Mouse (Mus musculus): Measurements from ENCODE around the gene S1pr4. TPM values are rescaled to one million over a fixed set of nuclear protein-coding genes. Genes with fewer than 3 reads are reported as not detected.

The S1pr4 gene
- polyA plus RNA-seq, 1 experiment from 2014 or later: 0.70 TPM

DNA sequence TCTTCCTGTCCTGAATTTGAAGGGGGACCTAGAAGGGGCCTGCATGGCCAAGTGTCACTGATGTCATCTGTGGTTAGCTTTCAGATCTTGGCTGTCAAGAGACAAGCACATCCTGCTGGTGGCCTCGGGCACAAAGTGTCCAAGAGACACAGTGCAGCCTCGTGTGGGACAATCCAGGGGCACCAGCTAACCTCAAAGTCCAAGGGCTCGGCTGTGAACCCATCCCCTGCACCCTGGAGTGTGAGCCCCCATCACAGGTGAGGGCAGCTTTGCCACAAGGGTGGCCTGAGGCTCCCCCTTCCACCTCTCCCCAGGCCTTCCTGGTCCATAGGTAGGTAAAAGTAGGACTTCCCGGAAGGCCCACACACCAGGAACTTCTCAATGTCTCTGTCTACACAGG lies 36.4 kb downstream of the S1pr4 start:
- peaks cover 56% of the 10 kb centered on the region for H3K36me3 ChIP-seq (replicated peaks; ENCODE audit: control insufficient read depth, insufficient read depth)
- no peak for DNase-seq (ENCODE audit: low spot score)
- no peak overlapping the region for H3K4me2 ChIP-seq (replicated peaks)
- no peak overlapping the region for H3K9ac ChIP-seq
- H3K27me3 ChIP-seq (ENCODE audit: control insufficient read depth, insufficient read depth, low read length): peaks cover 55% of the 10 kb centered on the region
- H3K4me3 ChIP-seq (replicated peaks; ENCODE audit: low read length): no peak overlapping the region
- WGBS: 78% methylated on average over 4 of the region's 4 CpGs
- no peak for ATAC-seq (ENCODE audit: low FRiP score)
- no peak overlapping the region for H3K27ac ChIP-seq
- H3K4me1 ChIP-seq (replicated peaks; ENCODE audit: control insufficient read depth, insufficient read depth, low read length): peaks cover 8% of the 10 kb centered on the region; the same call in 1 of the 2 replicates
- H3K9me3 ChIP-seq (ENCODE audit: control insufficient read depth, low read length): no peaks in the 10 kb centered on the region

GRCm38 (mm10) chr10:81462917-81463316 lies 37.0 kb downstream of the S1pr4 start:
- Histone ChIP-seq H3K4me2 (replicated peaks) (no peak overlapping the region), H3K9ac (no peak overlapping the region), H3K4me1 (replicated peaks; ENCODE audit: control insufficient read depth, insufficient read depth, low read length) (peaks cover 8% of the 10 kb centered on the region; the same call in 1 of the 2 replicates), H3K36me3 (replicated peaks; ENCODE audit: control insufficient read depth, insufficient read depth) (peaks cover 51% of the 10 kb centered on the region), H3K27ac (no peak overlapping the region), H3K27me3 (ENCODE audit: control insufficient read depth, insufficient read depth, low read length) (peaks cover 55% of the 10 kb centered on the region), H3K9me3 (ENCODE audit: control insufficient read depth, low read length) (no peaks in the 10 kb centered on the region), H3K4me3 (replicated peaks; ENCODE audit: low read length) (no peak overlapping the region)
- no peak for ATAC-seq (ENCODE audit: low FRiP score)
- DNase-seq (ENCODE audit: low spot score): no peak
- 76% methylated on average over 7 of the region's 7 CpGs for WGBS

DNA sequence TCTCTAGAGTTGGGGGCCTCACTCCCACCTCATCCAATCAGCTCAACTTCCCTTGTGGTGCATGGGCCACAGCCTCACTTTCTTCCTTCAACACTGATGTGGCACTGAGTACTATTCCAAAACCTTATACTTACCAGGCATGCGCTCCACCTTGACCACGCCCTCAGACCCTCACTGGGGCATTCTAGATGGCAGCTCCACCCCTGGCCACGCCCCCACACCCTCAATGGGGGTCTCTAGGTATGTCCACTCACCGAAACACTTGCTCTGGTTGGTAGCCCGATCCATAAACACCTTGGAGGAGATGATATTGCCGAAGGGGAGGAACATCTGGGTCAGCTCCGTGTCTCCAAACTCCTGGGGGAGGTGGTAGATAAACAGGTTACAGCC lies 37.5 kb downstream of the S1pr4 start:
- 40% methylated on average over 7 of the region's 7 CpGs for WGBS
- no peak overlapping the region for H3K27ac ChIP-seq
- H3K4me1 ChIP-seq (replicated peaks; ENCODE audit: control insufficient read depth, insufficient read depth, low read length): peaks cover 8% of the 10 kb centered on the region; the same call in 1 of the 2 replicates
- DNase-seq (ENCODE audit: low spot score) (no peak), ATAC-seq (ENCODE audit: low FRiP score) (no peak)
- H3K36me3 ChIP-seq (replicated peaks; ENCODE audit: control insufficient read depth, insufficient read depth): peaks cover 46% of the 10 kb centered on the region
- H3K9me3 ChIP-seq (ENCODE audit: control insufficient read depth, low read length): no peaks in the 10 kb centered on the region
- no peak overlapping the region for H3K4me2 ChIP-seq (replicated peaks)
- peaks cover 58% of the 10 kb centered on the region for H3K27me3 ChIP-seq (ENCODE audit: control insufficient read depth, insufficient read depth, low read length)
- no peak overlapping the region for H3K9ac ChIP-seq
- H3K4me3 ChIP-seq (replicated peaks; ENCODE audit: low read length): no peak overlapping the region

DNA sequence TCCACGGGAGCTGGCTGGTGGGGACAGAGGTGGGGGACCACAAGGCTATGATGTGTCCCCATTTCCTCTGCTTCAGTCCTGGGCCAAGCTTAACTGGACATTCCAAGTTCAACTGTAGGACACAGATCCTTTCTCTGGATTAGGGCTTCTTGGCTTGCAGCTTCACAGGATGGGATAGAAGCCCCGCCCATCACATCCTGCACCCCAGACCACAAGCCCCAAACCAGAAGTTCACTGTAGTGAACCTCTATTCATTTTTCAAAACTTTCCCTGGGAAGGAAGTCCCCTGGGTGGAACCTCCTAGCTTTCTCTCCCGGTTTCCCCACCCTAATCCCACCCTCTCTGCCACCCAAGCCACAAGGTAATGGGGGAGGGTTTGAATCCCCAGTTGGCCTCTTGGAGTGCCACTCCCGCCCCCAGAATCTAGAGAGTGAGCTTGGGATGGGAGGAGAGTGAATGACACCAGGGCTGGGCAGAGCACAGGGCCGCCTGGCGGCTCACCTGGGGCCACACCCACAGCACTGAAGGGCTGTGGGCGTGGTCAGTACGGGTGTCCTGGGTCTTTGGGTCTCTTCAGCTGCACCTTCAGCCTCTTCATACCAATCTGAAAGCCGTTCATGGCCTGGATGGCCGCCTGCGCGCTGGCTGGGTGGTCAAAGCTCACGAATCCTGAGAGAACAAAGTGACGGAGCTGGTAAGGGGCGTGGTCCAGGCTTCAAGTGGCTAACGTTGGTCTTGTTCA lies 38.1 kb downstream of the S1pr4 start:
- 10% methylated on average over 16 of the region's 16 CpGs for WGBS
- H3K4me3 ChIP-seq (replicated peaks; ENCODE audit: low read length): no peak overlapping the region
- H3K27ac ChIP-seq: no peak overlapping the region
- no peak overlapping the region for H3K4me2 ChIP-seq (replicated peaks)
- H3K27me3 ChIP-seq (ENCODE audit: control insufficient read depth, insufficient read depth, low read length): peaks cover 59% of the 10 kb centered on the region
- H3K9me3 ChIP-seq (ENCODE audit: control insufficient read depth, low read length): no peaks in the 10 kb centered on the region
- ATAC-seq (ENCODE audit: low FRiP score): no peak
- DNase-seq (ENCODE audit: low spot score): no peak
- peaks cover 40% of the 10 kb centered on the region for H3K36me3 ChIP-seq (replicated peaks; ENCODE audit: control insufficient read depth, insufficient read depth)
- H3K4me1 ChIP-seq (replicated peaks; ENCODE audit: control insufficient read depth, insufficient read depth, low read length): peaks cover 8% of the 10 kb centered on the region; the same call in 1 of the 2 replicates
- H3K9ac ChIP-seq: no peak overlapping the region

DNA sequence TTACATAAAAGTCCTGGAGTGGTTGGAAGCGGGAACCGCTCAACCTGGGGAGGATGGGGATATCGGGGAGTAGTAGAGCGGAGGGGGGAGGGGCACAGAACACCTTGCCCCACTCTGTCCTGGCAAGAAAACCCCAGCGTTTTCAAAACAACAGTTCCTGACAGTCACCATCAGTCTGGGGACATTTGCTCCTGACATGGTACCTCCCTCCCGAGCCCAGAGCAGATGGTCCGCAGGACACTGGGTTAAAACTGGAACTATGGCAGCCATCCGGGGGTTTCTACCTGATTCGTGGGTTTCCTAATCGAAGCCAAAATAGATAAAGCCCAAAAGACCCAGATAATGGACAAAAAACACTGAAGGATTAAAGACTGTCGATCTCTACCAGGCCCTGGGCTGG lies 39.0 kb downstream of the S1pr4 start:
- no peak for ATAC-seq (ENCODE audit: low FRiP score)
- DNase-seq (ENCODE audit: low spot score): no peak
- peaks cover 31% of the 10 kb centered on the region for H3K36me3 ChIP-seq (replicated peaks; ENCODE audit: control insufficient read depth, insufficient read depth)
- no peak overlapping the region for H3K4me2 ChIP-seq (replicated peaks)
- no peak overlapping the region for H3K9ac ChIP-seq
- no peaks in the 10 kb centered on the region for H3K9me3 ChIP-seq (ENCODE audit: control insufficient read depth, low read length)
- H3K4me1 ChIP-seq (replicated peaks; ENCODE audit: control insufficient read depth, insufficient read depth, low read length): peaks cover 8% of the 10 kb centered on the region; the same call in 1 of the 2 replicates
- no peak overlapping the region for H3K27ac ChIP-seq
- 50% methylated on average over 11 of the region's 11 CpGs for WGBS
- H3K27me3 ChIP-seq (ENCODE audit: control insufficient read depth, insufficient read depth, low read length): peaks cover 56% of the 10 kb centered on the region
- H3K4me3 ChIP-seq (replicated peaks; ENCODE audit: low read length): no peak overlapping the region

DNA sequence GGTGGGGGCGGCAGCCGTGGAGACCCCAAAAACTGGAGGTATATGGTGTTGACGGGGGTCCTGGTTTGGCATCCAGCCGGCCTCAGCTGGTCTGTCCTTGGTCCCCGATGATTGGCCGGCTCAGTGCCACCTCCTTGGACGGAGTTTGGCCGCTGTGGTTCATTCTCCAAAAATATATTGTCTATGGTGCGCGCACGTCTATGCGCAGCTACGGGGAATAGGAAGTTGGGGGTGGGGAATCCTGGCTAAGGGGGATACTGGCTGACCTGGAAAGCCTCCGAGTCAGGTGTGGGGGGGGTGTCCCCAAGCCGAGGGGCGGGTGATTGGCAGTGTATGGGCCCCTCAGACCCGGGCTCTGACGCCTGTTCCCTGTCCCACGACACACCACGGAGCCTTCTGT lies 39.5 kb downstream of the S1pr4 start:
- Histone ChIP-seq H3K27me3 (ENCODE audit: control insufficient read depth, insufficient read depth, low read length) (peaks cover 57% of the 10 kb centered on the region), H3K36me3 (replicated peaks; ENCODE audit: control insufficient read depth, insufficient read depth) (peaks cover 27% of the 10 kb centered on the region), H3K4me1 (replicated peaks; ENCODE audit: control insufficient read depth, insufficient read depth, low read length) (peaks cover 8% of the 10 kb centered on the region; the same call in 1 of the 2 replicates), H3K27ac (no peak overlapping the region), H3K4me2 (replicated peaks) (no peak overlapping the region), H3K4me3 (replicated peaks; ENCODE audit: low read length) (no peak overlapping the region), H3K9me3 (ENCODE audit: control insufficient read depth, low read length) (no peaks in the 10 kb centered on the region), H3K9ac (no peak overlapping the region)
- no peak for ATAC-seq (ENCODE audit: low FRiP score)
- no peak for DNase-seq (ENCODE audit: low spot score)
- WGBS: 39% methylated on average over 20 of the region's 20 CpGs

- WGBS: 74% methylated on average over 21 of the region's 21 CpGs
Measured at GRCm38 (mm10) chr10:81459399-81459798, 40.5 kb downstream of the S1pr4 start.

DNA sequence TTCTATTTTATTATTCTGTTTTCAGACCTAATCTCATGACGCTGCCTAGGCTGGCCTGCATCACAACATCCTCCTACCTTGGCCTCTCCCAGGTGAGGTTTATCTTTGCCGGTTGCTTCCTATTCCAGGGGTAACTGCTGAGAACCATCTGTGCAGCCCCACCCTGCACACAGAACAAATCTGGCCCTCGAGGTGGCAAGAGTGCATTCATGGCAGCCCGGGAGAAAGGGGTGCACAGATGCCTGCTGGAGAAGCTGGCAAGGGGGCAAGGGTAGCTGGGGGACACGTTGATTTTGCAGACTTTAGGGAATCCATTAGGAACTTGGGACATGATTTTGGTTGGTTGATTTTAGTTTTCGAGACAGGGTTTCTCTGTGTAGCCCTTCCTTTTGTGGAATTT lies 41.7 kb downstream of the S1pr4 start:
- DNase-seq (ENCODE audit: low spot score): no peak
- no peaks in the 10 kb centered on the region for H3K4me1 ChIP-seq (replicated peaks; ENCODE audit: control insufficient read depth, insufficient read depth, low read length)
- no peaks in the 10 kb centered on the region for H3K9me3 ChIP-seq (ENCODE audit: control insufficient read depth, low read length)
- H3K9ac ChIP-seq: no peak overlapping the region
- no peak for ATAC-seq (ENCODE audit: low FRiP score)
- H3K27ac ChIP-seq: no peak overlapping the region
- H3K36me3 ChIP-seq (replicated peaks; ENCODE audit: control insufficient read depth, insufficient read depth): peaks cover 20% of the 10 kb centered on the region; the same call in 1 of the 2 replicates
- H3K4me3 ChIP-seq (replicated peaks; ENCODE audit: low read length): no peak overlapping the region
- 81% methylated on average over 6 of the region's 6 CpGs for WGBS
- peaks cover 63% of the 10 kb centered on the region for H3K27me3 ChIP-seq (ENCODE audit: control insufficient read depth, insufficient read depth, low read length)
- H3K4me2 ChIP-seq (replicated peaks): no peak overlapping the region

More at GRCm38 (mm10) chr10:81459399-81459798, 40.5 kb downstream of the S1pr4 start:
- ATAC-seq (ENCODE audit: low FRiP score) (no peak), DNase-seq (ENCODE audit: low spot score) (no peak)
- no peak overlapping the region for H3K4me3 ChIP-seq (replicated peaks; ENCODE audit: low read length)
- H3K9ac ChIP-seq: no peak overlapping the region
- peaks cover 24% of the 10 kb centered on the region; the same call in 1 of the 2 replicates for H3K36me3 ChIP-seq (replicated peaks; ENCODE audit: control insufficient read depth, insufficient read depth)
- peaks cover 61% of the 10 kb centered on the region for H3K27me3 ChIP-seq (ENCODE audit: control insufficient read depth, insufficient read depth, low read length)
- no peaks in the 10 kb centered on the region for H3K4me1 ChIP-seq (replicated peaks; ENCODE audit: control insufficient read depth, insufficient read depth, low read length)
- H3K4me2 ChIP-seq (replicated peaks): no peak overlapping the region
- no peak overlapping the region for H3K27ac ChIP-seq
- H3K9me3 ChIP-seq (ENCODE audit: control insufficient read depth, low read length): no peaks in the 10 kb centered on the region

DNA sequence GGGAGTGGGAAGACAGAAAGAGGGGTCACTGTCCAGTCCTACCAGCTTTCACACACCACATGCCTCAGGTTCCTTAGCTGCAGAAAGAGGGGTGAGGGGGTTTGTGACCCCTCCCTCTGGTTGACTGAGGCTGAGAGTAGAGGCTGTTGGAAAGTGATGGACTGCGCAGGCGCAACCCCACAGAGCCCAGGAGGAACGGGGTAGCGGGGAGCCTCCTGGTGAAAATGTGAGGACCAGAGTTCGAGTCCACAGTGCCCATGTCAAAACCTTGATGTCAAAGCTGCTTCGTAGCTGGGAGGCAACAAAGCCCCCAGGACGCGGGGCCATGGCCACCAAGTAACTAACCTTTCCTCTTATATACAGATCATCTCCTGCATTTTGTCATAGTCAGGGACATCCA lies 42.3 kb downstream of the S1pr4 start:
- Histone ChIP-seq H3K36me3 (replicated peaks; ENCODE audit: control insufficient read depth, insufficient read depth) (peaks cover 18% of the 10 kb centered on the region; the same call in 1 of the 2 replicates), H3K27me3 (ENCODE audit: control insufficient read depth, insufficient read depth, low read length) (peaks cover 63% of the 10 kb centered on the region), H3K4me2 (replicated peaks) (no peak overlapping the region), H3K9me3 (ENCODE audit: control insufficient read depth, low read length) (no peaks in the 10 kb centered on the region), H3K4me3 (replicated peaks; ENCODE audit: low read length) (no peak overlapping the region), H3K4me1 (replicated peaks; ENCODE audit: control insufficient read depth, insufficient read depth, low read length) (no peaks in the 10 kb centered on the region), H3K27ac (no peak overlapping the region), H3K9ac (no peak overlapping the region)
- no peak for DNase-seq (ENCODE audit: low spot score)
- WGBS: 94% methylated on average over 8 of the region's 8 CpGs
- no peak for ATAC-seq (ENCODE audit: low FRiP score)

Data from hindbrain, embryonic 14.5 days (tissue).